Mouse (Mus musculus): ENCODE measurements around the gene Bbof1.

- TF ChIP-seq CTCF (conservative IDR thresholded peaks at IDR 0.05; ENCODE audit: low read length) (no peak), POU5F1 (IDR thresholded peaks at IDR 0.05; ENCODE audit: borderline replicate concordance, low read length) (no peak), NANOG (IDR thresholded peaks at IDR 0.05; ENCODE audit: borderline replicate concordance, low read length) (no peak)
Measured at GRCm38 (mm10) chr12:84482778-84483585, 74.1 kb downstream of the Bbof1 start.
